Mouse (Mus musculus) lung, embryonic 15.5 days (tissue): ENCODE results near the gene Acan. TPM values are rescaled to one million over a fixed set of nuclear protein-coding genes. Genes with fewer than 3 reads are reported as not detected.
A peak's percentile ranks its signal among the peaks of the same experiment; 100 is the strongest.

Experiments used
- ATAC-seq: fragments of 200-750 bp; cut with Nextera tagmentation; 2 replicates; pipeline ENCODE4 v1.8.0; 2017; ENCODE audit warnings: moderate number of reproducible peaks, borderline replicate concordance; ENCODE audit not compliant: low FRiP score, low TSS enrichment; ENCODE audit errors: extremely low read depth
- H3K27ac ChIP-seq: fragments of 300-500 bp; sonication (generic); 2 replicates; pipeline ENCODE4 v1.5.1; 2015; ENCODE audit warnings: moderate library complexity, mild to moderate bottlenecking, inconsistent platforms
- H3K27me3 ChIP-seq: fragments of 300-500 bp; sonication (generic); 2 replicates; pipeline ENCODE4 v1.6.1; 2015; ENCODE audit warnings: inconsistent platforms
- H3K36me3 ChIP-seq: fragments of 300-500 bp; sonication (generic); 2 replicates; pipeline ENCODE4 v1.6.1; 2015; ENCODE audit warnings: inconsistent platforms
- H3K4me1 ChIP-seq: fragments of 300-500 bp; sonication (generic); 2 replicates; pipeline ENCODE4 v1.6.1; 2015; ENCODE audit warnings: inconsistent platforms
- H3K4me2 ChIP-seq: fragments of 300-500 bp; sonication (generic); 2 replicates; pipeline ENCODE4 v1.6.1; 2015; ENCODE audit warnings: inconsistent platforms, mild to moderate bottlenecking, moderate library complexity
- H3K4me3 ChIP-seq: fragments of 300-500 bp; sonication (generic); 2 replicates; pipeline ENCODE4 v1.5.1; 2015; ENCODE audit warnings: mild to moderate bottlenecking, inconsistent platforms
- H3K9ac ChIP-seq: fragments of 300-500 bp; sonication (generic); 2 replicates; pipeline ENCODE4 v1.6.1; 2015; ENCODE audit warnings: inconsistent platforms
- H3K9me3 ChIP-seq: fragments of 300-500 bp; sonication (generic); 2 replicates; pipeline ENCODE4 v1.6.1; 2016; ENCODE audit warnings: inconsistent platforms
- WGBS: fragments of 180-500 bp; shearing (Covaris S2); methylation state at CpG from one replicate; pipeline ENCODE4 v1.1.7; 2015; 5-methylcytosine and 5-hydroxymethylcytosine counted together
- polyA plus RNA-seq: library from polyadenylated mRNA; unstranded; fragments of >200 nt; fragmentation: Nextera tagmentation; extraction: Ambion mirVana; gene quantifications from 2 replicates; pipeline ENCODE4 v1.2.1, GENCODE M21; 2015

Acan gene
- polyA plus RNA-seq, 1 experiment from 2014 or later = 0.69 TPM

- Histone ChIP-seq H3K4me2 (no peak overlapping the region), H3K36me3 (no peaks in the 10 kb centered on the region), H3K4me3 (no peak overlapping the region), H3K9ac (no peak overlapping the region), H3K27ac (no peak overlapping the region), H3K9me3 (no peaks in the 10 kb centered on the region), H3K27me3 (no peaks in the 10 kb centered on the region), H3K4me1 (no peaks in the 10 kb centered on the region)
- ATAC-seq = peak; percentile 77
- 17% methylated on average over 7 of the region's 7 CpGs for WGBS
Measured at GRCm38 (mm10) chr7:79080572-79081399, 27.5 kb downstream of the Acan start.

DNA sequence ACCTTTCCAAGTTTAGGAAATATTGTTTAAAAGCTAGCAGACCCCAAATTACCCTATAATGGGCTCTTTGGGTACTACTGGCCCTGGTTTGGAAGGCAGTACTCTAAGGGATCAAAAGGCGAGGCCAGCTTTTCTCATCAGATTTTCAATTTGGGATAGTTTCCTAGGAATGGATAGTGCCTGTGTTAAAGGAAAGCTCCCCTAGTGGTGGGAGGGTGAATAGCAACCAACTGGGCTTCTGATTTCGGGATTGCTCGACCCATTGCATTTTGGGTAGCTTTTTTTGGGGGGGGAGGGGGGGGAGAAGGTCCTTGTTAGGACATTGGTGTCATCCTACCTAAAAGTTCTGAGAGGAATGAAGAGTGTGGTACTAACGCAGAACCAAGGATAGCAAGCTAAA is 35.8 kb downstream of the Acan start:
- Histone ChIP-seq H3K4me2 (no peak overlapping the region), H3K27ac (no peak overlapping the region), H3K4me1 (no peaks in the 10 kb centered on the region), H3K9ac (no peak overlapping the region), H3K36me3 (no peaks in the 10 kb centered on the region), H3K4me3 (no peak overlapping the region), H3K27me3 (no peaks in the 10 kb centered on the region), H3K9me3 (no peaks in the 10 kb centered on the region)
- no peak for ATAC-seq
- WGBS = 82% methylated on average over 4 of the region's 4 CpGs

DNA sequence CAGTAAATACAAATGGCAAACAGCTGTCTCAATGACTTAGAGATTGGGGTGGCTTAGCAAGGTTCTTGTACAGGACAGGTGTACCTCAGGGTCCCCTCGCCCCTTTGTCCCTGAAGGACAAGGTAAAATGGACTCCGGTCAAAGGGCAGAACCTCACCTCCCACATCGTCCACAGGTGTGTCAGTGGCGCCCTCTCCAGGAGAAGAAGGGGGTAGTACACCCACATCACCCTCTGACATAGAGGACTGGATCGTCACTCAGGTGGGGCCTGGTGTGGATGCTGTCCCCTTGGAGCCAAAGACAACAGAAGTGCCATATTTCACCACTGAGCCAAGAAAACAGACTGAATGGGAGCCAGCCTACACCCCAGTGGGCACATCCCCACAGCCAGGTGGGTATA is 43.2 kb downstream of the Acan start:
- H3K27me3 ChIP-seq = no peaks in the 10 kb centered on the region; the same call in 1 of the 2 replicates
- H3K27ac ChIP-seq = no peak overlapping the region
- WGBS = 70% methylated on average over 5 of the region's 5 CpGs
- H3K36me3 ChIP-seq = no peaks in the 10 kb centered on the region
- no peak overlapping the region for H3K9ac ChIP-seq
- no peak for ATAC-seq
- H3K9me3 ChIP-seq = no peaks in the 10 kb centered on the region
- H3K4me3 ChIP-seq = no peak overlapping the region
- H3K4me2 ChIP-seq = no peak overlapping the region
- no peaks in the 10 kb centered on the region for H3K4me1 ChIP-seq

GRCm38 (mm10) chr7:79113848-79114247 is 60.6 kb downstream of the Acan start:
- no peak overlapping the region for H3K4me2 ChIP-seq
- no peaks in the 10 kb centered on the region for H3K36me3 ChIP-seq
- no peaks in the 10 kb centered on the region for H3K4me1 ChIP-seq
- H3K9ac ChIP-seq = no peak overlapping the region
- WGBS = 57% methylated on average over 4 of the region's 4 CpGs
- H3K4me3 ChIP-seq = no peak overlapping the region
- H3K27ac ChIP-seq = no peak overlapping the region
- 0 out of 2 replicates have a peak, but pooled peaks have one; percentile 29 for ATAC-seq
- no peaks in the 10 kb centered on the region for H3K27me3 ChIP-seq
- no peaks in the 10 kb centered on the region for H3K9me3 ChIP-seq

- ATAC-seq = no peak
- Histone ChIP-seq H3K27me3 (no peaks in the 10 kb centered on the region), H3K4me3 (no peak overlapping the region), H3K36me3 (no peaks in the 10 kb centered on the region), H3K4me1 (no peaks in the 10 kb centered on the region), H3K9me3 (no peaks in the 10 kb centered on the region), H3K9ac (no peak overlapping the region), H3K27ac (no peak overlapping the region), H3K4me2 (no peak overlapping the region)
- WGBS = 71% methylated on average over 5 of the region's 5 CpGs
Measured at GRCm38 (mm10) chr7:79123465-79123864, 70.2 kb downstream of the Acan start.

DNA sequence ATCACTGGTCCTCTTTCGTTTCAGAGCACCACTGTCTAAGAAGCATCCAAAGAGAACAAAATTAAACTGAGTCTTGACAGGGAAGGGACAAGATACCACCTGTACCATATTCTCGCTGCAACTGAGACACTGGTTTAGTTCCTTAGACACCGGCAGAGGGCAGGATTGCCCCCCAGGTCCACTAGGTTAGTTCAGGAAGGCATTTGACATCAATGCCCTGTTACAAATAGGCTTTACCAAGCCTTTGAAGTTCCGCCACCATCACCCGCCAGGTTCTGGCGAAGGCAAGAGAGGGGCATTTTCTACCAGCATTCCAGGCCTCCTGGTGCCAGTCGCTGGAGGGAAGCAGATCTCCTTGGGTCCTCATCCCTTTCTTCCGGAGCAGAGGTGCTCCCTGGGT is 76.6 kb downstream of the Acan start:
- Histone ChIP-seq H3K9ac (no peak overlapping the region), H3K4me3 (peak overlapping the region; percentile 29), H3K4me1 (peaks cover 18% of the 10 kb centered on the region), H3K4me2 (peak overlapping the region; percentile 56), H3K9me3 (no peaks in the 10 kb centered on the region), H3K27me3 (no peaks in the 10 kb centered on the region), H3K27ac (no peak overlapping the region), H3K36me3 (peaks cover 10% of the 10 kb centered on the region)
- ATAC-seq = no peak
- WGBS = 18% methylated on average over 8 of the region's 8 CpGs

DNA sequence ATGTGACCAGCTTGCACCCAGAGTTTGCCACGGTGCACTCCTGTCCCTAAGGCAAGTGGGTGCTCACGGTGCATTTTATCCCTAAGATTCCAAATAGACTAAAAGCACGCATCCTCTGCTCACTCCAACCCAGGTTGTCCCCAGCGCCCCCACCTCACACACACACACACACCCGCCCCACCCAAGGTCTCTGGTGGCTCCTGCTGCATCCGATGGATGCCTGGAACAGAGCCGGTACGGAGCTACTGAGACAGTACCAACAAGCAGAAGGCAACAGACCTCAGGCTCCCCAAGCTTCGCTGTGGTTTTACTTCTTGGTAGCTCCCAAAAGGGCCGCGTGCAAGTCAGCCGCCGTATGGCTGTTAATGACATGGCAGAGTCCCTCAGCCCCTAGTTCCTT is 77.1 kb downstream of the Acan start:
- peaks cover 18% of the 10 kb centered on the region for H3K4me1 ChIP-seq
- H3K4me2 ChIP-seq = peak overlapping the region; percentile 56
- no peak overlapping the region for H3K9ac ChIP-seq
- WGBS = 13% methylated on average over 13 of the region's 13 CpGs
- ATAC-seq = no peak
- no peaks in the 10 kb centered on the region for H3K9me3 ChIP-seq
- H3K36me3 ChIP-seq = peaks cover 15% of the 10 kb centered on the region
- peak overlapping the region; percentile 29 for H3K4me3 ChIP-seq
- H3K27ac ChIP-seq = no peak overlapping the region
- no peaks in the 10 kb centered on the region for H3K27me3 ChIP-seq

DNA sequence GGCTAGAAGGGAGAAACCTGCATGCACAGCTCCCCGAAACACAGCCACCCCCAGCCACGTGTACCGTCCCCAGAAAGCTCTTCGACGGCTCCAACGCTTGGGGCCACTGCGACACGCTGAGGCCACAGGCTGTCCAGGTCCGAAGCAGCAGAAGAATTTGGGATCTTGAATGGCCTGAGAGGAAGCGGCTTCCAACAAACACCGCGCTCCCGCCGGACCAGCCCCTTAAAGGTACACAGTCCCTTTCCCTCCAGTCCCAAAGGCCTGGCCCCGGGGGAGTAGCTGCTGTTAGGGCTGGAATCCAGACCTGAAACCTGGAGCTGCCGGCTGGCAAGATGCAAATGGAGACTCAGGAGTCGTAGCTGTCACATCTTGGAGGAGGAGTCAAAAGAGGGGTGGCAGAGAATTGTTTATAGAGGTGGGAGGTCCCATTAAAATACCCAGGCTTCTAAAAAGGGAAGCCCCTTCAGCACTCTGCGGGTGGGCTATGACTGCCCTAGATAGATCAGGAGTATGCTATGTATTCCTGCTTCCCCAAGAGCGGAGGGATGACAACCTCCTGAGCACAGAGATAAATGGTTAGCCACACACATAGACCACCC is 77.7 kb downstream of the Acan start, which contains the start of gene Hapln3:
Gene Hapln3 (minus strand): TSS at position 176 of the 602 bp plus-strand sequence.
- no peak within 1 kb of the TSS for H3K9ac ChIP-seq

GRCm38 (mm10) chr7:79133391-79133790 is 80.1 kb downstream of the Acan start:
- H3K4me2 ChIP-seq = no peak overlapping the region
- no peaks in the 10 kb centered on the region for H3K27me3 ChIP-seq
- ATAC-seq = no peak
- H3K27ac ChIP-seq = no peak overlapping the region
- WGBS = 23% methylated on average over 6 of the region's 6 CpGs
- H3K36me3 ChIP-seq = peaks cover 36% of the 10 kb centered on the region
- H3K9ac ChIP-seq = no peak overlapping the region
- peaks cover 18% of the 10 kb centered on the region for H3K4me1 ChIP-seq
- H3K4me3 ChIP-seq = no peak overlapping the region
- no peaks in the 10 kb centered on the region for H3K9me3 ChIP-seq

More for the DNA sequence above, 77.7 kb downstream of the Acan start, which contains the start of gene Hapln3:
- H3K4me1 ChIP-seq = peaks cover 18% of the 10 kb centered on the region
- H3K27ac ChIP-seq = no peak within 1 kb of the TSS
- 0 out of 2 replicates have a peak, but pooled peaks have one; percentile 13 for ATAC-seq
- H3K4me3 ChIP-seq = peak within 1 kb of the TSS; percentile 29
- H3K9me3 ChIP-seq = no peaks in the 10 kb centered on the region
- WGBS = 3% methylated on average over 19 of the region's 19 CpGs
- H3K27me3 ChIP-seq = no peaks in the 10 kb centered on the region
- peak within 1 kb of the TSS; percentile 56 for H3K4me2 ChIP-seq
- H3K36me3 ChIP-seq = peaks cover 20% of the 10 kb centered on the region

DNA sequence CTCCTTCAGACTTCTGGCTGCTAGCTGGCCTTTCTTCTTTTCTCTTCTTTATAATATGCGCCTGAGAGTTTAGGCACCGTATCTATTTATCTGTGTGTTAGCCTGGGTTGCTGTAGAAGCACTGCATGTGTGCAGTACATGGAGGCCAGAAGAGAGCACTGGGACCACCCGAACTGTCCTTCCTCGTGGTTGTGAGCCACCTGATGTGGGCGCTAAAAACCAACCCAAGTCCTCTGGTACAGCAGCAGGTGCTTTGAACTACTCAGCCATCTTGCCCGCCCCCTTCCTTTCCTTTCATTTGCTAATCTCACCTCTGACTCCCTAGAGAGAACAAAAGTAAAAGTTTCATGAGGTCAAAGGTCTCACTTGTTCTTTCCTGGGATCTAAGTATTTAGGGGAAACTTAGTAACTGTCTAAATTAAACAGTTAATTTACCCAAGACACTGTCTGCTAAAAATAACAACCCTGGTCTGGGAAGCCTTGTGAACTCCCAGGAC is 86.1 kb downstream of the Acan start:
- H3K4me1 ChIP-seq = no peaks in the 10 kb centered on the region
- no peaks in the 10 kb centered on the region for H3K9me3 ChIP-seq
- WGBS = 70% methylated on average over 6 of the region's 6 CpGs
- no peak overlapping the region for H3K4me2 ChIP-seq
- no peaks in the 10 kb centered on the region for H3K27me3 ChIP-seq
- ATAC-seq = no peak
- no peak overlapping the region for H3K9ac ChIP-seq
- H3K27ac ChIP-seq = no peak overlapping the region
- peaks cover 66% of the 10 kb centered on the region for H3K36me3 ChIP-seq
- no peak overlapping the region for H3K4me3 ChIP-seq

DNA sequence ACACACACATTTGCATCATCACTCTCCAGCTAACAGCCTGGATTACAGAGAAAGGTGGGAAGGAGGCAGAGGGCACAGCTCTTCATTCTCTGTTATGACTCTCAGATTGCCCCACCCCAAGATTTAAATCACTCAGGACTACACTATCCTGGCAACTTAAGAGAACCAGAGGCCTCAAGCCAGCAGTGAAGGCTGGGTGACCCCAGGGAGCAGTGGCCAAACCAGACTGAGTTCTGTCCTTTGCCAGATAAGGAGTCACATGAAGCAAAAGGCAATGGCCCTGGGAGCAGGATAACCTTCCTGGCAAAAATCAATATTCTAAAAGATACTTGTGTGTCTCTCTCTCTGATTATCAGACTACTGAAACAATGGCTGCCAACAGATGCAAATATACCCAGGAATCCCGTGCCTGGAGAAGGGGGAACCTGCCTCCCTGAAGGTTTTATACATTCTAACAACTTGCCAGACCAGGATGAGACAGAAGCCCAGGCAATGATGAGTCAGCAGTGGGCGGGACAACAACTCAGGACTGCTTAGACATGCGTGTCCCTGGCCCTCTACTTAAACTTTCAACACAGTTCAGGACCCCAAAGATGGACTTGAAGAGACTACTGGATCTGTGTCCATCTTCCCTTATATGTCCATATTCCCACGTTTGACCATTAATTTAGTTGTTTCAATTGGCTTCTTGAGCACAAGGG is 86.8 kb downstream of the Acan start:
- peaks cover 62% of the 10 kb centered on the region for H3K36me3 ChIP-seq

More for the DNA sequence above, 86.8 kb downstream of the Acan start:
- H3K27me3 ChIP-seq = no peaks in the 10 kb centered on the region
- no peaks in the 10 kb centered on the region for H3K9me3 ChIP-seq
- no peak overlapping the region for H3K4me3 ChIP-seq
- no peak for ATAC-seq
- H3K27ac ChIP-seq = no peak overlapping the region
- WGBS = 61% methylated on average over 4 of the region's 4 CpGs
- H3K4me1 ChIP-seq = no peaks in the 10 kb centered on the region
- no peak overlapping the region for H3K4me2 ChIP-seq
- H3K9ac ChIP-seq = no peak overlapping the region
